Mouse (Mus musculus) liver, embryonic 11.5 days (tissue): ENCODE data around the gene Syn3. TPM values are rescaled to one million over a fixed set of nuclear protein-coding genes. Genes with fewer than 3 reads are reported as not detected.

Source experiments
- ATAC-seq: fragments of 200-750 bp; cut with Nextera tagmentation; replicated peaks from 2 replicates; pipeline ENCODE4 v1.8.0; 2017; ENCODE audit warnings: moderate number of reproducible peaks, mild to moderate bottlenecking, moderate TSS enrichment, moderate library complexity; ENCODE audit not compliant: low FRiP score
- DNase-seq: peaks from one replicate; pipeline ENCODE4 v3.0.0-alpha.2; 2017; ENCODE audit warnings: low spot score
- H3K27ac ChIP-seq: fragments of 300-500 bp; sonication (generic); 2 replicates; pipeline ENCODE4 v1.5.1; 2014; ENCODE audit warnings: mild to moderate bottlenecking, low read depth, low read length, control low read depth
- H3K27me3 ChIP-seq: fragments of 300-500 bp; sonication (generic); replicated peaks from 2 replicates; pipeline ENCODE4 v1.6.1; 2014; ENCODE audit warnings: low read length, mixed read lengths; ENCODE audit not compliant: control insufficient read depth, insufficient read depth
- H3K36me3 ChIP-seq: fragments of 300-500 bp; sonication (generic); 2 replicates; pipeline ENCODE4 v1.6.1; 2014; ENCODE audit warnings: mild to moderate bottlenecking, low read length, moderate library complexity, mixed read lengths; ENCODE audit not compliant: control insufficient read depth, insufficient read depth
- H3K4me1 ChIP-seq: fragments of 300-500 bp; sonication (generic); replicated peaks from 2 replicates; pipeline ENCODE4 v1.6.1; 2014; ENCODE audit warnings: low read length, mixed read lengths; ENCODE audit not compliant: control insufficient read depth, insufficient read depth
- H3K4me2 ChIP-seq: fragments of 300-500 bp; sonication (generic); 2 replicates; pipeline ENCODE4 v1.6.1; 2014; ENCODE audit warnings: mild to moderate bottlenecking, control low read depth, moderate library complexity
- H3K4me3 ChIP-seq: fragments of 300-500 bp; sonication (generic); 2 replicates; pipeline ENCODE4 v1.5.1; 2014; ENCODE audit warnings: low read depth, low read length, control low read depth
- H3K9ac ChIP-seq: fragments of 300-500 bp; sonication (generic); 2 replicates; pipeline ENCODE4 v1.6.1; 2014; ENCODE audit warnings: low read depth, low read length, control low read depth
- H3K9me3 ChIP-seq: fragments of 300-500 bp; sonication (generic); 2 replicates; pipeline ENCODE4 v1.6.1; 2016; ENCODE audit warnings: low read length, inconsistent platforms, mixed read lengths; ENCODE audit not compliant: control insufficient read depth
- WGBS: fragments of 180-500 bp; shearing (Covaris S2); extraction: QIAGEN DNeasy Blood & Tissue Kit; methylation state at CpG from one replicate; pipeline ENCODE4 v1.1.7; 2014; 5-methylcytosine and 5-hydroxymethylcytosine counted together
- polyA plus RNA-seq: library from polyadenylated mRNA; unstranded; fragments of >200 nt; fragmentation: Nextera tagmentation; extraction: Ambion mirVana; gene quantifications from 2 replicates; pipeline ENCODE4 v1.2.1, GENCODE M21; 2014

Gene Syn3
- polyA plus RNA-seq, 1 experiment from 2014 or later = 0.58 TPM

GRCm38 (mm10) chr10:86406952-86407351 is 91.7 kb downstream of the Syn3 start:
- Histone ChIP-seq H3K27ac (no peak overlapping the region), H3K9ac (no peak overlapping the region), H3K4me2 (no peak overlapping the region), H3K9me3 (no peaks in the 10 kb centered on the region), H3K4me3 (no peak overlapping the region), H3K27me3 (no peaks in the 10 kb centered on the region), H3K4me1 (no peaks in the 10 kb centered on the region), H3K36me3 (no peaks in the 10 kb centered on the region)
- ATAC-seq (no peak), DNase-seq (no peak)
- WGBS = 32% methylated on average over 4 of the region's 4 CpGs

DNA sequence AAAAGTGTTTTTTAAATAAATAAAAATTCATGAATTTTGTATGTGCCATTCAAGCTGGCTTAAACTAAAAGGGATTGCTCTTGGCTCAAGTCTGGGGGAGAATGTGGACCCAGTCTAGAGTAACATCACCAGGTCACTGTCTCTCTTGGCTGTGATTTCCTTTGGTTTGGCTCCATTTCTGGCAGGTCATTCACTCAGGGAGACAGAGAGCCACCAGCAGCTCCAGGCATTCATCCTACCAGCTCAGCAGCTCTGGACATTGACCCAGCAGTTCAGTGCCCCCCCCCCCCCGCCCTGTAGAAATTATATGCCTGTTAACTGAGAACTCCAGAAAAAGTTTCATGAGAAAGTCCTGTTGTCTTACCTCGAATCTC is 100.4 kb downstream of the Syn3 start:
- H3K27me3 ChIP-seq = no peaks in the 10 kb centered on the region
- H3K4me2 ChIP-seq = no peak overlapping the region
- H3K9ac ChIP-seq = no peak overlapping the region
- H3K4me3 ChIP-seq = no peak overlapping the region
- DNase-seq (no peak), ATAC-seq (no peak)
- no peaks in the 10 kb centered on the region for H3K4me1 ChIP-seq
- no peaks in the 10 kb centered on the region for H3K9me3 ChIP-seq
- 55% methylated on average over 2 of the region's 2 CpGs for WGBS
- H3K36me3 ChIP-seq = no peaks in the 10 kb centered on the region
- H3K27ac ChIP-seq = no peak overlapping the region

GRCm38 (mm10) chr10:86397577-86398346 is 100.9 kb downstream of the Syn3 start:
- DNase-seq (no peak), ATAC-seq (no peak)
- Histone ChIP-seq H3K27ac (no peak overlapping the region), H3K4me2 (no peak overlapping the region), H3K36me3 (no peaks in the 10 kb centered on the region), H3K9ac (no peak overlapping the region), H3K27me3 (no peaks in the 10 kb centered on the region), H3K9me3 (no peaks in the 10 kb centered on the region), H3K4me3 (no peak overlapping the region), H3K4me1 (no peaks in the 10 kb centered on the region)
- 70% methylated on average over 4 of the region's 4 CpGs for WGBS

GRCm38 (mm10) chr10:86392399-86392798 is 106.3 kb downstream of the Syn3 start:
- no peaks in the 10 kb centered on the region for H3K27me3 ChIP-seq
- no peak overlapping the region for H3K9ac ChIP-seq
- H3K4me1 ChIP-seq = 0 out of 2 replicates have a peak, but pooled peaks cover 5% of the 10 kb centered on the region
- H3K27ac ChIP-seq = no peak overlapping the region
- no peaks in the 10 kb centered on the region for H3K9me3 ChIP-seq
- no peak overlapping the region for H3K4me2 ChIP-seq
- H3K4me3 ChIP-seq = no peak overlapping the region
- WGBS = 60% methylated on average over 3 of the region's 3 CpGs
- no peaks in the 10 kb centered on the region for H3K36me3 ChIP-seq
- DNase-seq (no peak), ATAC-seq (peak; percentile 91)

- Histone ChIP-seq H3K4me2 (no peak overlapping the region), H3K4me3 (no peak overlapping the region), H3K4me1 (peaks cover 5% of the 10 kb centered on the region; the same call in 1 of the 2 replicates), H3K9ac (no peak overlapping the region), H3K9me3 (no peaks in the 10 kb centered on the region), H3K36me3 (no peaks in the 10 kb centered on the region), H3K27me3 (no peaks in the 10 kb centered on the region), H3K27ac (no peak overlapping the region)
- no peak for DNase-seq
- ATAC-seq = no peak
- 53% methylated on average over 2 of the region's 2 CpGs for WGBS
These were observed 108.8 kb downstream of the Syn3 start for GRCm38 (mm10) chr10:86389913-86390312.

- H3K4me1 ChIP-seq = peaks cover 5% of the 10 kb centered on the region; the same call in 1 of the 2 replicates
- no peak overlapping the region for H3K4me3 ChIP-seq
- 80% methylated on average over 3 of the region's 3 CpGs for WGBS
- H3K9me3 ChIP-seq = no peaks in the 10 kb centered on the region
- H3K36me3 ChIP-seq = no peaks in the 10 kb centered on the region
- H3K4me2 ChIP-seq = no peak overlapping the region
- ATAC-seq (no peak), DNase-seq (no peak)
- H3K27me3 ChIP-seq = no peaks in the 10 kb centered on the region
- no peak overlapping the region for H3K9ac ChIP-seq
- H3K27ac ChIP-seq = no peak overlapping the region
These were observed 109.3 kb downstream of the Syn3 start for GRCm38 (mm10) chr10:86389357-86389756.

GRCm38 (mm10) chr10:86388803-86389202 is 109.9 kb downstream of the Syn3 start:
- no peak for DNase-seq
- Histone ChIP-seq H3K9ac (no peak overlapping the region), H3K4me3 (no peak overlapping the region), H3K27me3 (no peaks in the 10 kb centered on the region), H3K4me1 (peaks cover 5% of the 10 kb centered on the region; the same call in 1 of the 2 replicates), H3K36me3 (no peaks in the 10 kb centered on the region), H3K9me3 (no peaks in the 10 kb centered on the region), H3K4me2 (no peak overlapping the region), H3K27ac (no peak overlapping the region)
- no peak for ATAC-seq
- WGBS = 85% methylated on average over 6 of the region's 6 CpGs

GRCm38 (mm10) chr10:86387821-86388440 is 110.8 kb downstream of the Syn3 start:
- no peaks in the 10 kb centered on the region for H3K9me3 ChIP-seq
- 72% methylated on average over 5 of the region's 5 CpGs for WGBS
- no peak overlapping the region for H3K9ac ChIP-seq
- H3K4me2 ChIP-seq = no peak overlapping the region
- H3K4me3 ChIP-seq = no peak overlapping the region
- no peak for ATAC-seq
- no peak for DNase-seq
- H3K27ac ChIP-seq = no peak overlapping the region
- H3K36me3 ChIP-seq = no peaks in the 10 kb centered on the region
- no peaks in the 10 kb centered on the region for H3K27me3 ChIP-seq
- H3K4me1 ChIP-seq = peaks cover 5% of the 10 kb centered on the region; the same call in 1 of the 2 replicates

GRCm38 (mm10) chr10:86386232-86386631 is 112.5 kb downstream of the Syn3 start:
- H3K9ac ChIP-seq = no peak overlapping the region
- no peaks in the 10 kb centered on the region for H3K36me3 ChIP-seq
- no peak overlapping the region for H3K4me3 ChIP-seq
- DNase-seq (no peak), ATAC-seq (no peak)
- 66% methylated on average over 4 of the region's 4 CpGs for WGBS
- no peaks in the 10 kb centered on the region for H3K9me3 ChIP-seq
- peaks cover 5% of the 10 kb centered on the region; the same call in 1 of the 2 replicates for H3K4me1 ChIP-seq
- H3K27me3 ChIP-seq = no peaks in the 10 kb centered on the region
- H3K27ac ChIP-seq = no peak overlapping the region
- no peak overlapping the region for H3K4me2 ChIP-seq
